Mouse (Mus musculus): ENCODE results near the gene Ust. TPM values are rescaled to one million over a fixed set of nuclear protein-coding genes. Genes with fewer than 3 reads are reported as not detected.
A peak's percentile ranks its signal among the peaks of the same experiment; 100 is the strongest.

Gene Ust
- polyA plus RNA-seq, 1 experiment from 2014 or later, result 0.63 TPM

DNA sequence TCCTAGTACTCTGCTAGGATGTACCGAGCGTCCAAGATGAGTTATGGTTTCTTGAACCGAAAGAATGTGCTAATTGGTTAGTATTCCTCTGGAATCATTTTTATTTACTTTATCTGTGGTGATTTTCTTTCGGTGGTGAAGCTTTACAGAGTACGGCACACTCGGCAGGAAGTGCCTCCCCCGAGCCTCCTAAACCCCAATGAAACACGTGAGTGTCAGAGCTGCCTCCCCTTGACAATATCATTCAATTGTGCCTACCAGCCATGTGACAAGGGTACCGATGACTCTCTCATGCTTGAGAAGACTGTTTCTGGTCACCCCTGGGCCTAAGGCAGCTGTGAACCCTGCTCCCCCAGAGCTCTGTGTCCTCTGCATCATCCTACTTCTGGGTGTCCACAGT is 333.9 kb downstream of the Ust start:
- Histone ChIP-seq H3K27me3 (ENCODE audit: insufficient read depth, low read length) (no peaks in the 10 kb centered on the region), H3K4me1 (ENCODE audit: insufficient read depth) (no peaks in the 10 kb centered on the region; the same call in 1 of the 2 replicates), H3K9ac (replicated peaks) (no peak overlapping the region), H3K27ac (ENCODE audit: low read depth) (no peak overlapping the region), H3K4me2 (ENCODE audit: low read depth, low read length) (no peak overlapping the region), H3K36me3 (replicated peaks; ENCODE audit: insufficient read depth, low read length) (no peaks in the 10 kb centered on the region), H3K9me3 (ENCODE audit: low read length) (no peaks in the 10 kb centered on the region), H3K4me3 (ENCODE audit: low read depth, low read length) (no peak overlapping the region)
- TF ChIP-seq CTCF (IDR thresholded peaks at IDR 0.05; ENCODE audit: low read depth) (no peak), EP300 (IDR thresholded peaks at IDR 0.05; ENCODE audit: low read depth) (no peak)
- 47% methylated on average over 9 of the region's 9 CpGs for WGBS (ENCODE audit: insufficient replicate concordance)
- DNase-seq, result no peak
- no peak for ATAC-seq

- no peaks in the 10 kb centered on the region for H3K27me3 ChIP-seq (ENCODE audit: insufficient read depth, low read length)
- no peaks in the 10 kb centered on the region; the same call in 1 of the 2 replicates for H3K4me1 ChIP-seq (ENCODE audit: insufficient read depth)
- no peak overlapping the region for H3K27ac ChIP-seq (ENCODE audit: low read depth)
- H3K9me3 ChIP-seq (ENCODE audit: low read length), result no peaks in the 10 kb centered on the region
- DNase-seq, result no peak
- WGBS (ENCODE audit: insufficient replicate concordance), result 83% methylated on average over 7 of the region's 7 CpGs
- no peak overlapping the region for H3K9ac ChIP-seq (replicated peaks)
- no peak for ATAC-seq
- H3K4me2 ChIP-seq (ENCODE audit: low read depth, low read length), result no peak overlapping the region
- TF ChIP-seq EP300 (IDR thresholded peaks at IDR 0.05; ENCODE audit: low read depth), result no peak
- no peak for TF ChIP-seq CTCF (IDR thresholded peaks at IDR 0.05; ENCODE audit: low read depth)
- no peaks in the 10 kb centered on the region for H3K36me3 ChIP-seq (replicated peaks; ENCODE audit: insufficient read depth, low read length)
- H3K4me3 ChIP-seq (ENCODE audit: low read depth, low read length), result no peak overlapping the region
Measured at GRCm38 (mm10) chr10:8183171-8183570, 335.5 kb downstream of the Ust start.

- Histone ChIP-seq H3K36me3 (replicated peaks; ENCODE audit: insufficient read depth, low read length) (no peaks in the 10 kb centered on the region), H3K4me3 (ENCODE audit: low read depth, low read length) (no peak overlapping the region), H3K4me2 (ENCODE audit: low read depth, low read length) (no peak overlapping the region), H3K9me3 (ENCODE audit: low read length) (no peaks in the 10 kb centered on the region), H3K27ac (ENCODE audit: low read depth) (no peak overlapping the region), H3K4me1 (ENCODE audit: insufficient read depth) (no peaks in the 10 kb centered on the region; the same call in none of the 2 replicates), H3K27me3 (ENCODE audit: insufficient read depth, low read length) (no peaks in the 10 kb centered on the region), H3K9ac (replicated peaks) (no peak overlapping the region)
- 67% methylated on average over 4 of the region's 4 CpGs for WGBS (ENCODE audit: insufficient replicate concordance)
- TF ChIP-seq EP300 (IDR thresholded peaks at IDR 0.05; ENCODE audit: low read depth) (no peak), CTCF (IDR thresholded peaks at IDR 0.05; ENCODE audit: low read depth) (no peak)
- DNase-seq, result no peak
- ATAC-seq, result no peak
Measured at GRCm38 (mm10) chr10:8181596-8182185, 336.9 kb downstream of the Ust start.

- Histone ChIP-seq H3K4me2 (ENCODE audit: low read depth, low read length) (no peak overlapping the region), H3K27ac (ENCODE audit: low read depth) (no peak overlapping the region), H3K9ac (replicated peaks) (no peak overlapping the region), H3K9me3 (ENCODE audit: low read length) (no peaks in the 10 kb centered on the region), H3K4me1 (ENCODE audit: insufficient read depth) (no peaks in the 10 kb centered on the region; the same call in 1 of the 2 replicates), H3K27me3 (ENCODE audit: insufficient read depth, low read length) (no peaks in the 10 kb centered on the region), H3K4me3 (ENCODE audit: low read depth, low read length) (no peak overlapping the region), H3K36me3 (replicated peaks; ENCODE audit: insufficient read depth, low read length) (no peaks in the 10 kb centered on the region)
- DNase-seq, result no peak
- TF ChIP-seq EP300 (IDR thresholded peaks at IDR 0.05; ENCODE audit: low read depth), result no peak
- peak; percentile 36 for TF ChIP-seq CTCF (IDR thresholded peaks at IDR 0.05; ENCODE audit: low read depth)
- no peak for ATAC-seq
- WGBS (ENCODE audit: insufficient replicate concordance), result 60% methylated on average over 5 of the region's 5 CpGs
Measured at GRCm38 (mm10) chr10:8177618-8178017, 341.0 kb downstream of the Ust start.

DNA sequence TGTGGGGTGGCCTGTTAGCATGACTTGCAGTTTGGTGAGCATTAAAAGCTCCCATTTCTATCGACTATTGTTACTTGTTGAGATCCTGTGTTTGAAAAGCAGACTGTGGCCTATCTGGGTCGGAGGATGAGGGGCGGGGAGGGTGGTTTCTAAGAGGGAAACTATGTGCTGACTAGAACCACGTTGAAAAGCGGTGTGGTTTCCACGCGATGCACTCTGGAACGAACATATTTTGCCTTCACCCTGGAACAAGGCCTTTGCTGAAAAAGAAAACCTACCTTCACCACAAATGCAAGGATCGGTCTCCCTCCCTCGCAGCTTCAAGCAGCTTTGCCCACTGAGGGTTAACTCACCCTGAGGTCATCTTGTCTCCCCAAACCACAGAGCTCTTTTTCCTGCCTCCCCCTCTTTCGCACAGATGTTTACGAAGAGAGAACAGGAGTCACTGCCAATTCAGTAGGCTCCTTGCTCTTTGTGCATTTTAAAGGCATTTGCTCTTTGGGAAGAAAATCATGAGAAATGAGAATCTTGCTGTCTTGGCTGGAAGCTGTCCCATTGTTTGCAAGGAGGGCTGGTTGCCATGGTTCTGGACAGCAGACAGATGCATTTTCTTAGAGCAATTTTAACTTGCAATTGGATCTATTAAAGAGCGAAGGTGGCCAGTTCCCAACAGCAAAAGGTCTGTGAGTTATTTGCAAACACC is 342.1 kb downstream of the Ust start:
- Histone ChIP-seq H3K36me3 (replicated peaks; ENCODE audit: insufficient read depth, low read length) (no peaks in the 10 kb centered on the region), H3K4me3 (ENCODE audit: low read depth, low read length) (no peak overlapping the region), H3K27me3 (ENCODE audit: insufficient read depth, low read length) (no peaks in the 10 kb centered on the region), H3K27ac (ENCODE audit: low read depth) (no peak overlapping the region), H3K4me2 (ENCODE audit: low read depth, low read length) (no peak overlapping the region), H3K4me1 (ENCODE audit: insufficient read depth) (no peaks in the 10 kb centered on the region; the same call in 1 of the 2 replicates), H3K9ac (replicated peaks) (no peak overlapping the region), H3K9me3 (ENCODE audit: low read length) (no peaks in the 10 kb centered on the region)
- WGBS (ENCODE audit: insufficient replicate concordance), result 35% methylated on average over 13 of the region's 13 CpGs
- DNase-seq (no peak), ATAC-seq (no peak)
- no peak for TF ChIP-seq CTCF (IDR thresholded peaks at IDR 0.05; ENCODE audit: low read depth)
- no peak for TF ChIP-seq EP300 (IDR thresholded peaks at IDR 0.05; ENCODE audit: low read depth)

GRCm38 (mm10) chr10:8176008-8176350 is 342.6 kb downstream of the Ust start:
- no peaks in the 10 kb centered on the region for H3K36me3 ChIP-seq (replicated peaks; ENCODE audit: insufficient read depth, low read length)
- WGBS (ENCODE audit: insufficient replicate concordance), result 69% methylated on average over 3 of the region's 3 CpGs
- H3K4me2 ChIP-seq (ENCODE audit: low read depth, low read length), result no peak overlapping the region
- no peak overlapping the region for H3K9ac ChIP-seq (replicated peaks)
- no peak for DNase-seq
- no peak overlapping the region for H3K27ac ChIP-seq (ENCODE audit: low read depth)
- no peak for ATAC-seq
- no peaks in the 10 kb centered on the region for H3K27me3 ChIP-seq (ENCODE audit: insufficient read depth, low read length)
- no peak for TF ChIP-seq EP300 (IDR thresholded peaks at IDR 0.05; ENCODE audit: low read depth)
- no peak for TF ChIP-seq CTCF (IDR thresholded peaks at IDR 0.05; ENCODE audit: low read depth)
- no peaks in the 10 kb centered on the region for H3K9me3 ChIP-seq (ENCODE audit: low read length)
- H3K4me3 ChIP-seq (ENCODE audit: low read depth, low read length), result no peak overlapping the region
- no peaks in the 10 kb centered on the region; the same call in 1 of the 2 replicates for H3K4me1 ChIP-seq (ENCODE audit: insufficient read depth)
